Mouse (Mus musculus) brain, embryonic 14.5 days (tissue): ENCODE measurements around the gene Ddx31.

Source experiments
- CTCF ChIP-seq: fragments of 200-500 bp; IDR thresholded peaks from 2 replicates; pipeline ENCODE4 v1.5.1; 2012; ENCODE audit warnings: inconsistent platforms, mild to moderate bottlenecking, moderate library complexity, borderline replicate concordance; ENCODE audit not compliant: insufficient read depth, insufficient read length; ENCODE audit errors: extremely low read depth
- POLR2A ChIP-seq: fragments of 200-500 bp; IDR thresholded peaks from 2 replicates; pipeline ENCODE4 v1.6.1; 2012; ENCODE audit warnings: mild to moderate bottlenecking, inconsistent platforms, borderline replicate concordance; ENCODE audit not compliant: poor library complexity, insufficient read depth, insufficient read length, severe bottlenecking; ENCODE audit errors: extremely low read depth

DNA sequence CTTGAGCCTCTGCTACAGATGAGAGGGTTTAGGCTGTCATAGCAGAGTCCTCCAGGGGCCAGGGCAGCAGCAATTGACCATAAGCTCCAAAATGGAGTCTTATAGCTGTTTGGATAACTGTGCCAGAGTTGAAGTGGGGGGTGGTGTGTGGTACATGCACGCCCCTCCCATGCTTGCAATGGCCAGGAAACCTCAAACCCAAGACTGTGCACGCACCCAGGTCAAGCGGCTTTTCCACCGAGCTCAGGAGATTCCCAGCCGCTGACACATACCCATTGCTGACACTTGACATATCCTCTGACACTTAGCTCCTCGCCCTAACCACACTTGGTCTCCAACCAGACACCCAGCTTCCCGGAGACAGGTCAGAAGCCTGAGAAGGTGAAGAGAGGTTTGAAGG lies 98.8 kb downstream of the Ddx31 start:
- no peak for TF ChIP-seq CTCF
- TF ChIP-seq POLR2A, result no peak
